Mouse (Mus musculus) liver, adult 2 months (tissue): ENCODE data around the gene Hlcs. TPM values are rescaled to one million over a fixed set of nuclear protein-coding genes. Genes with fewer than 3 reads are reported as not detected.

ENCODE experiments used
- DNase-seq: peaks from one replicate; pipeline ENCODE4 v3.0.0-alpha.2; 2011; ENCODE audit warnings: low read depth, low spot score; ENCODE audit errors: extremely low read depth
- H3K27ac ChIP-seq: fragments of 200-500 bp; replicated peaks from 2 replicates; pipeline ENCODE4 v1.5.1; 2012; ENCODE audit warnings: low read depth, mild to moderate bottlenecking, control low read depth, inconsistent platforms, low read length; ENCODE audit not compliant: insufficient read depth
- H3K27me3 ChIP-seq: fragments of 200-500 bp; 2 replicates; pipeline ENCODE4 v1.6.1; 2012; ENCODE audit warnings: mild to moderate bottlenecking, moderate library complexity, low read length, inconsistent platforms; ENCODE audit not compliant: control insufficient read depth, insufficient read depth
- H3K36me3 ChIP-seq: fragments of 200-500 bp; 2 replicates; pipeline ENCODE4 v1.6.1; 2012; ENCODE audit warnings: low read length, inconsistent platforms; ENCODE audit not compliant: control insufficient read depth, insufficient read depth
- H3K4me1 ChIP-seq: fragments of 200-500 bp; 2 replicates; pipeline ENCODE4 v1.6.1; 2011; ENCODE audit warnings: low read length; ENCODE audit not compliant: control insufficient read depth, insufficient read depth
- H3K4me3 ChIP-seq: fragments of 200-500 bp; 2 replicates; pipeline ENCODE4 v1.5.1; 2011; ENCODE audit warnings: low read depth, mild to moderate bottlenecking, control low read depth, low read length, moderate library complexity; ENCODE audit not compliant: insufficient read depth
- H3K79me2 ChIP-seq: fragments of 200-500 bp; 2 replicates; pipeline ENCODE4 v1.6.1; 2012; ENCODE audit warnings: inconsistent platforms, mild to moderate bottlenecking, low read length, moderate library complexity; ENCODE audit not compliant: control insufficient read depth, insufficient read depth
- H3K9ac ChIP-seq: fragments of 200-500 bp; 2 replicates; pipeline ENCODE4 v1.6.1; 2012; ENCODE audit warnings: low read depth, mild to moderate bottlenecking, control low read depth, inconsistent platforms, low read length
- CTCF ChIP-seq: fragments of 200-500 bp; IDR thresholded peaks from 2 replicates; pipeline ENCODE4 v1.5.1; 2011; ENCODE audit warnings: low read depth, low read length, control low read depth
- POLR2A ChIP-seq: fragments of 200-500 bp; IDR thresholded peaks from 2 replicates; pipeline ENCODE4 v1.6.1; 2011; ENCODE audit warnings: low read length, control low read depth; ENCODE audit not compliant: insufficient read depth; ENCODE audit errors: extremely low read depth
- WGBS: fragments of 180-500 bp; shearing (Covaris S2); methylation state at CpG from one replicate; pipeline ENCODE4 v1.1.7; 2018; 5-methylcytosine and 5-hydroxymethylcytosine counted together
- polyA plus RNA-seq: library from polyadenylated mRNA; depleted of rRNA; stranded (reverse); fragments of >200 nt; gene quantifications from 2 replicates; pipeline ENCODE4 v1.2.3, GENCODE M21; 2012
- total RNA-seq: library from RNA; depleted of rRNA; stranded (reverse); fragments of >200 nt; gene quantifications from 2 replicates; pipeline ENCODE4 v1.2.3, GENCODE M21; 2014

Hlcs gene
- total and polyA plus RNA-seq, 2 experiments = 6.0 to 7.2 TPM

DNA sequence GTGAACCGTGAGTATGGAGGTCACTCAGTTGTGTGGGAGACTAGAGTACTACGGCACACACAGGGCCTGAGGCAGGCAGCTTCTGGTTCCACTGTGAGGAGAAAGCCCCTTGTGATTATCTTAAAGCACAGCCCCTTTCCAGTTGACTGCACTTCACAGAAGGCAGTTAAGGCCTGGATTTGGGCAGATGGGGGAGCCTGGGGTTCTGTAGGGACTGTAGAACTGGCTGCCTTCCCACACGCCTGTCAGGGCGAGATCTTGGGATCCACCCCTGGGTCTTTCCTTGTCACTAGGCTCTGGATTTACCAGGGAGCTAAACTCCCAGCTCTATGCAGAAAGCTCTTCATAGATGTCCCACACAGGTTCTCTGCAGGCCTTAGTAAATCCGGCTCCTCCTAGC lies 17.1 kb upstream of the Hlcs start:
- Histone ChIP-seq H3K36me3 (no peaks in the 10 kb centered on the region), H3K27ac (no peak overlapping the region), H3K4me1 (peaks cover 3% of the 10 kb centered on the region; the same call in 1 of the 2 replicates), H3K9ac (no peak overlapping the region), H3K79me2 (no peaks in the 10 kb centered on the region), H3K4me3 (no peak overlapping the region), H3K27me3 (no peaks in the 10 kb centered on the region)
- DNase-seq = no peak
- WGBS = 90% methylated on average over 5 of the region's 5 CpGs
- TF ChIP-seq POLR2A (no peak), CTCF (no peak)

DNA sequence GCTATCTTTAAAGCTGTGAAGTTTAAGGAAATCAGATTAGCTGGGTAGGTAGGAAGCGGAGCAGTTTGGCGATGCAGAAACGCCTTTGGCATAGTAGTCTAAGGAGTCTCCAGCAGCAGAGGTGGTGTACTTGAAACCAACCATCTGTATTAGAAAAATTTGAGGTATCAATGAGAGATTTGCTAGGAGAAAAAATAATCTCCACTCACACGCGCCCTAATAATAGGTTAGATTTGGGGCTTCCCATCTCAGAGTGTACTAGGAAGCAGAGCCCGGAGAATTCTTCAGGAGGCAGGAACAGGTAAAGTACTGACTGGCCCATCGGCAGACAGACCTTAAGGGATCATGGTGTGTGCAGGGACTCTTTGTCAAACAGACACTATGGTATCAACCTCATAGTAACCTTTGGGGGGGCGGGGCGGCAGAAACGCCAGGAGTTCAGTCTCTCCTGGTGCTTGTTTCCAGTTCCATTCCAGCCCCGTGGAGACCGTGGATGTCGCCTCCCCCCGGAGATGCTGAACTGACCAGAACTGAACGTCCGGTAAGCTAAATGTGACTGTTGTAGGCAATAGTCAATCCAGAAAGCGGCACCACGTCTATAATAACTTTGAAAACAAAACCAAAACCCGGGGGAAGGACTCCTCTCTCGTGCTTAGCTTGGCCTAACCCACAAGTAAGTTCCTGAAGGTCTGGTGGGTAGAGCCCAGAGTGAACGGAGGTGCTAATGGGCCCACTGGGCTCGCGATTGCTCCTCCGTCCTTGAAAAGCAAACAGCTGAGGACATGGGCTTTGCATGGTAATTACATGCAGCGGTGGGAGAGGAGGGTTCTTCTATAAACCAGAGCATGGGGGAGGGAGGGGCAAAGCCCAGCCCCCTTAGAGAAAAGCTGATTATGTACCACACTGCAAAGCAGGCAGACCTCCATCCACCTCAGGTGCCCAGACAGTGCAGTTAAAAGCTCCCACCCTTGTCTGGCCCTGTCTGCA lies 15.8 kb upstream of the Hlcs start:
- Histone ChIP-seq H3K4me1 (peaks cover 3% of the 10 kb centered on the region; the same call in 1 of the 2 replicates), H3K27ac (0 out of 2 replicates have a peak overlapping the region, but pooled peaks have one; percentile 22), H3K9ac (peak overlapping the region; percentile 21; the same call in 1 of the 2 replicates), H3K79me2 (no peaks in the 10 kb centered on the region), H3K27me3 (no peaks in the 10 kb centered on the region), H3K4me3 (peak overlapping the region; percentile 65), H3K36me3 (no peaks in the 10 kb centered on the region)
- TF ChIP-seq POLR2A = no peak
- TF ChIP-seq CTCF = no peak
- WGBS = 47% methylated on average over 25 of the region's 25 CpGs
- DNase-seq = no peak

DNA sequence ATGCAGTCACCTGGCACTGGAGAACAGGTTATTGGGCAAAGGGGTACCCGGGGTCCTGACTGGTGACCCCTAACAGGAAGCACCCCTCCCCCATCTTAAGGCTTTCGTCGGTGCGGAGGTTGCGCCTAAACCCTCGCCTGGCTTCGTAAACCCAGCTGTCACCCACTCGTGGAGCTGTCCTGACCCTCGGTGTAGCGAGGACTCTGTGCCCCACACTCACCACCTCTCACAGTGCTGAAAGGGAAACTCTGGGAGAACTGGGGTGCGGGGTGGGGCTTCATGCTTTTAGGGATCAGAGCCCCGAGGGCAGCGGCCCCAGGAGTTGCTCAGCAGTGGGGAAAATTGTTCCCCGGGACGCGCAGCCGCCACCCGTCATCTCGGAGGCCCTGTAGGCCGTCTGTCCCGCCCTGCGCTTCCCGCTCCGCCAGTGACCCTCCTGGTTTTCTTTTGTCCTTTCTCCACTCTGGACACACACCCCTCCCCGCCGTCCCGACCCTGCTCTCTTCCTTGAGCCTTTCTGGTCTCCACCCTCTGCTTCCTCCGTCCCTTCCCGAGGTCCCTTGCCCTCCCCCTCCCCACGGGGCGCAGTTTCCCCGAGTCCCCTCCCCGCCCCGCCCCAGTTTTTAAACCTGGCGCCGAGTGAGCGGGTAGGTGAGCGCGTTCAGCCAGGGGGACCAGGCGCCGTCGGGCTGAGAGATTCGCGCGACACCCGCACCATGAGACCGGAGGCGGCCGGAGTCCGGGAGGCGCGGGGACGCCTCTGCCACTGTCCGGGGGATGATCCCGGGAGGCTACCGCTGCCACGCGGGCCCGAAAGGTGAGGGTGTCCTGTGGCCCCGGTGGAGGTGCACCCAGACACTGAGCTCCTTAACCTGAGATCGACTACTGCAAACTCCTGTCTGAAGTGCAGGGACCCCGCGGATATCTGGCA lies 14.7 kb upstream of the Hlcs start, which contains the start of gene Ripply3:
Ripply3 (plus strand) TSS at position 640 of the 931 bp plus-strand sequence.
- Histone ChIP-seq H3K4me3 (peak within 1 kb of the TSS; percentile 65), H3K27ac (peak within 1 kb of the TSS; percentile 35), H3K79me2 (no peaks in the 10 kb centered on the region), H3K9ac (peak within 1 kb of the TSS; percentile 73), H3K4me1 (peaks cover 3% of the 10 kb centered on the region; the same call in 1 of the 2 replicates), H3K27me3 (no peaks in the 10 kb centered on the region), H3K36me3 (no peaks in the 10 kb centered on the region)
- DNase-seq = no peak
- WGBS = 2% methylated on average over 63 of the region's 63 CpGs
- TF ChIP-seq CTCF = no peak
- peak; percentile 26; the same call in 1 of the 2 replicates for TF ChIP-seq POLR2A

DNA sequence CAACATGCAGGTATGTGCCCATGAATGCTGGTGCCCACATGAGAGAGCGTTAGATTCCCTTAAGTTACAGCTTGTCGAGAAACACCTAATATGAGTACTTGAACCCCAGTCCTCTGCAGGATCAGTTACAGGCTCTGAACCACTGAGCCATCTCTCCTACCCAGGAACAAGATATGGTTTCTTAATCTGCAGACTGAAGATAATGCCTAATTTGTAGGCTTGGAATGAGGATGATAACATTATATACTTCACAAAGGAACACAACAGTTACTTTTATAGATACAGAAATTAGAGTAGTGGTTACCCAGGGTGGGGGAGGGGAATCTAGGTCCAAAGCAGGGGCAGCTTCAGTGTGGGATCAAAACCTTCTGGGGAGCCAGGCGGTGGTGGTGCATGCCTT lies 12.6 kb upstream of the Hlcs start:
- Histone ChIP-seq H3K27ac (no peak overlapping the region), H3K36me3 (no peaks in the 10 kb centered on the region), H3K27me3 (no peaks in the 10 kb centered on the region), H3K9ac (no peak overlapping the region), H3K4me3 (no peak overlapping the region), H3K4me1 (peaks cover 3% of the 10 kb centered on the region; the same call in 1 of the 2 replicates), H3K79me2 (no peaks in the 10 kb centered on the region)
- TF ChIP-seq CTCF = no peak
- no peak for TF ChIP-seq POLR2A
- 93% methylated on average over 3 of the region's 3 CpGs for WGBS
- DNase-seq = no peak

DNA sequence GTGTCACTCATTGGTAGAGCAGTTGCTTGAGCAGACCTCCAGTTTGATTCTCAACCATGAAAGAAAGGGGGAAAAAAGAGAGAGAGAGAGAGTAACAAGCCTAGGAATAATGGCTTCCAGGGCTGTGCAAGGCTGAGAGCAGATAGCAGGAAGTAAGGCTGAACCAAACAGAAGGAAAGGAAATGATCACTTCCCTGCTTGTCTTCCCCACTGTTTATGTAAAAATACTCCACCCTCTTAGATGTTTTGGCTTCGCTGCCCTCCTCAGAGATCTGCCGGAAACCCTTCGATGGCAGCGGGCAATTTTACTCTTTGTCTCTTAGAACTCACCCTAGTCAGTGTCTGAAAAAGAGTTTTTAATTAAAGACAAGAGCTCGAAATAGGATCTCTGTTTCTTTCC lies 10.3 kb upstream of the Hlcs start:
- TF ChIP-seq CTCF (no peak), POLR2A (no peak)
- 63% methylated on average over 5 of the region's 5 CpGs for WGBS
- Histone ChIP-seq H3K9ac (no peak overlapping the region), H3K27me3 (no peaks in the 10 kb centered on the region), H3K36me3 (no peaks in the 10 kb centered on the region), H3K4me3 (no peak overlapping the region), H3K79me2 (no peaks in the 10 kb centered on the region), H3K4me1 (peaks cover 3% of the 10 kb centered on the region; the same call in 1 of the 2 replicates), H3K27ac (no peak overlapping the region)
- DNase-seq = no peak
